Mouse (Mus musculus): ENCODE results near the gene Fhdc1.

- TF ChIP-seq CTCF (IDR thresholded peaks at IDR 0.05; ENCODE audit: low read depth) (no peak), EP300 (IDR thresholded peaks at IDR 0.05; ENCODE audit: low read depth) (no peak)
Observed at GRCm38 (mm10) chr3:84492148-84492547, 11.9 kb upstream of the Fhdc1 start.

Measured in heart, postnatal 0 days (tissue).